Mouse (Mus musculus): ENCODE results near the gene Pou2f1. TPM values are rescaled to one million over a fixed set of nuclear protein-coding genes. Genes with fewer than 3 reads are reported as not detected.

The Pou2f1 gene
- polyA plus RNA-seq, 1 experiment from 2014 or later: 4.9 TPM

DNA sequence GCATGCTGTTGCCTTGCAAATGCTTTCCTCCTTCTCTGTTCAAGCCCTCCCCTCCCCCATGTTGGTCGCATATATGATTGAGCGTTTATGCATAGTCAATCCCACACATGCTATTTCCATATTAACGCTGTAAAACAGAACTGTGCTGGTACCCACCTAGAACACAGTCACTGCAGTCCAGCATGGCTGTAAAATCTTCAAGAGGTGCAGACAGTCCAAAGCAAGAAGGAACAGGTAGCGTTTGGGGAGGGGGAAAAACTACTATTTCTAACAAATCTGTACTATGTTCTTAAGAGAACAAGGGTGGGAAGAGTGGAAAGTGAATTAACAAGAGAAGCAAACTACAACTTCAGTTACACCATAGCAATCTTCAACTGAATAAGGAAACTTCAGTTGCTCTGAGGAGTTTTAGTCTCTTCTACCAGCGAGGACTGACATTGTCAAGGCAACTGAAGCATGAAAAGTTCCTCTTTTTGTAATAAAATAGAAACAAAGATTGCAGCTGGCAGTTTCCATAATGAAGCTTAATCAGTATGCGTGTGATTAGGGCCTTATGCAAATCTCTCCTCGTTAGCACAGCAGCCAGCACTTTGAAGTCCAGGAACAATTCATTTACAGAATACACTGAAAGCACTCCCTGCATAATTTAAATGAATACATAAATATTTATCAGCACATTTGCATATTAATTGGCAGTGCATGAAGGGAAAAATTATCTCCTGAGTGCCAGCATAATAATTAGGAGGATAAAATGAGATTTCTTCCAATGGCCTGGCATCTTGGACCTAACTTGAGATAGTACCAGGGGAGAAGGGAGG, 67.6 kb downstream of the Pou2f1 start:
- H3K4me3 ChIP-seq (ENCODE audit: low read depth, low read length): no peak overlapping the region
- H3K9me3 ChIP-seq (replicated peaks; ENCODE audit: control insufficient read depth, low read length): no peaks in the 10 kb centered on the region
- no peak overlapping the region for H3K4me2 ChIP-seq (ENCODE audit: low read depth, low read length)
- no peak overlapping the region for H3K27ac ChIP-seq (ENCODE audit: low read length)
- no peaks in the 10 kb centered on the region for H3K36me3 ChIP-seq (ENCODE audit: control insufficient read depth, insufficient read depth)
- no peak overlapping the region for H3K9ac ChIP-seq (ENCODE audit: low read depth, low read length)
- ATAC-seq (ENCODE audit: low read depth): no peak
- H3K4me1 ChIP-seq (ENCODE audit: control insufficient read depth, low read depth, low read length): peaks cover 2% of the 10 kb centered on the region
- 40% methylated on average over 7 of the region's 7 CpGs for WGBS (ENCODE audit: insufficient replicate concordance)
- no peaks in the 10 kb centered on the region for H3K27me3 ChIP-seq (ENCODE audit: control insufficient read depth, insufficient read depth, low read depth, low read length)

DNA sequence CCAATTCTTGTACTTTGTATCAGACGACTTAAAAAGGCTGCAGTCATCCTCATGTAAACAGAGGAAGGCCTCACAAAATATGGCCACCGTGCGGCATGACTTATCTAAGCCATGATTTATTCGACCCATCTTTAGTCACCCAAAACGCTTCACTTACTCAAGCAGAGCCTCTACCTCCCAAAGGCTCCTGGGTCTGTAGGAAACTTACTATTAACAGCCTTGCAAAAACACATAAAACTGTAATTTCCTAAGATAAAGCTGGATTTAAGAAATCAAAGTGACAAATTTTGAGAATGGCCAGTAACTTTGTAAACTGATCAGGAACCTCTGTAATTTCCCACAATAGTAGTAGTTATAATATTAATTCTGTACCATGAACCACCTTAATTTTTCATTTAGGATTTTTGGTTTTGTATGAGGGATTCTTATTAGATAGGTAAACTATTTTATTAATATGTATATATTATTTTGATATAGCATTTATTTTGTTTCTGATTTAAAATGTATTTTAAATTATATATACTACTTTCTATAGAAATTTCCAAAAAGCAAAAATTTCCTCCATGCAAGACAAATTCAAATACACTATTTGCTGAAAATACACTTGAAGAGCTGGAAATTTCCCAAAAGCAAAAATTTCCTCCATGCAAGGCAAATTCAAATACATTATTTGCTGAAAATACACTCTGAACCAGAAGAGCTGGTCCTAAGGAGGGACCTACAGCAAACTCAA, 68.4 kb downstream of the Pou2f1 start:
- Histone ChIP-seq H3K9ac (ENCODE audit: low read depth, low read length) (no peak overlapping the region), H3K9me3 (replicated peaks; ENCODE audit: control insufficient read depth, low read length) (no peaks in the 10 kb centered on the region), H3K36me3 (ENCODE audit: control insufficient read depth, insufficient read depth) (no peaks in the 10 kb centered on the region), H3K4me2 (ENCODE audit: low read depth, low read length) (no peak overlapping the region), H3K27me3 (ENCODE audit: control insufficient read depth, insufficient read depth, low read depth, low read length) (no peaks in the 10 kb centered on the region), H3K4me3 (ENCODE audit: low read depth, low read length) (no peak overlapping the region), H3K27ac (ENCODE audit: low read length) (no peak overlapping the region), H3K4me1 (ENCODE audit: control insufficient read depth, low read depth, low read length) (peaks cover 2% of the 10 kb centered on the region)
- 69% methylated on average over 5 of the region's 5 CpGs for WGBS (ENCODE audit: insufficient replicate concordance)
- no peak for ATAC-seq (ENCODE audit: low read depth)

DNA sequence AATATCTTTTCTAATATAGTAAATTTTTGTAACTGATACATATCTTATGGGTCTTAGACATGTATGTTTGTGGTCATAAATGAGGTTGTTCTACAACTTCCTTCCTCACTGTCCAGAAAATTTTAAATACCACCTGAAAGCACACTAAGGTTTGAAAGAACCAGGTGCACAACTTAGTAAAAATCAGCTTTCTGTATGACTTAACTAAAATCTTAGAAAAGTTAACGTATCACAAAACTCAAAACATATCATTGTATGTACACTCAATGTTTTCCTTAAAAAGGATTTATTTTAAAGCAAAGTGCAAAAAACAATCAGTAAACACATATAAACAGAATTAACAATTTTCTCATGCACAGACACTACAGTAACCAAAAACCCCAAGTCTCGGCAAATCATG, 69.6 kb downstream of the Pou2f1 start:
- Histone ChIP-seq H3K27ac (ENCODE audit: low read length) (no peak overlapping the region), H3K9ac (ENCODE audit: low read depth, low read length) (no peak overlapping the region), H3K36me3 (ENCODE audit: control insufficient read depth, insufficient read depth) (no peaks in the 10 kb centered on the region), H3K4me2 (ENCODE audit: low read depth, low read length) (no peak overlapping the region), H3K4me1 (ENCODE audit: control insufficient read depth, low read depth, low read length) (peaks cover 2% of the 10 kb centered on the region), H3K27me3 (ENCODE audit: control insufficient read depth, insufficient read depth, low read depth, low read length) (no peaks in the 10 kb centered on the region), H3K9me3 (replicated peaks; ENCODE audit: control insufficient read depth, low read length) (no peaks in the 10 kb centered on the region), H3K4me3 (ENCODE audit: low read depth, low read length) (no peak overlapping the region)
- no peak for ATAC-seq (ENCODE audit: low read depth)
- 84% methylated on average over 2 of the region's 2 CpGs for WGBS (ENCODE audit: insufficient replicate concordance)

DNA sequence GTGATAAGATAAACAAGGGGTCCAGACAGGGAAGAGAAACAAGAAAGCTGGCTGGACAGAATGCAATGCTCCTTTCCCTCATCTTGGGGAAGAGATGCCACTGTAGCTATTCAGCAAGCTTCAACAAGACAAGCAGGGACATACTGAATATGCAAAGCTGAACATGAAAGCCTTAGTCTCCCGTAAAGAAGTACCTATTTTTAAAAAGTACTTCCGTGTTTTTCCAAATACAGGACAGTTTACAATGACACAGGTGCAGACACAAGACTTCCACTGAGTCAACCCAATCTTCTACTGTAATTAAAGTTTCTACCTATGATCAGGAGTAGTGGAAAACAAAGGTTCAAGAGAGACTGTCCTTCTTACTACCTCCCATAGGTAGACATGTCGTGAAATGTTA, 72.0 kb downstream of the Pou2f1 start:
- no peaks in the 10 kb centered on the region for H3K27me3 ChIP-seq (ENCODE audit: control insufficient read depth, insufficient read depth, low read depth, low read length)
- no peak overlapping the region for H3K9ac ChIP-seq (ENCODE audit: low read depth, low read length)
- no peak overlapping the region for H3K4me3 ChIP-seq (ENCODE audit: low read depth, low read length)
- no peak for ATAC-seq (ENCODE audit: low read depth)
- no peak overlapping the region for H3K27ac ChIP-seq (ENCODE audit: low read length)
- H3K4me1 ChIP-seq (ENCODE audit: control insufficient read depth, low read depth, low read length): peaks cover 2% of the 10 kb centered on the region
- H3K4me2 ChIP-seq (ENCODE audit: low read depth, low read length): no peak overlapping the region
- no peaks in the 10 kb centered on the region for H3K9me3 ChIP-seq (replicated peaks; ENCODE audit: control insufficient read depth, low read length)
- no peaks in the 10 kb centered on the region for H3K36me3 ChIP-seq (ENCODE audit: control insufficient read depth, insufficient read depth)
- 79% methylated on average over 3 of the region's 3 CpGs for WGBS (ENCODE audit: insufficient replicate concordance)

GRCm38 (mm10) chr1:165927507-165928279, 74.8 kb downstream of the Pou2f1 start:
- H3K4me1 ChIP-seq (ENCODE audit: control insufficient read depth, low read depth, low read length): no peaks in the 10 kb centered on the region; the same call in 1 of the 2 replicates
- H3K9ac ChIP-seq (ENCODE audit: low read depth, low read length): no peak overlapping the region
- no peak overlapping the region for H3K4me2 ChIP-seq (ENCODE audit: low read depth, low read length)
- WGBS (ENCODE audit: insufficient replicate concordance): 62% methylated on average over 7 of the region's 7 CpGs
- no peak overlapping the region for H3K4me3 ChIP-seq (ENCODE audit: low read depth, low read length)
- H3K27me3 ChIP-seq (ENCODE audit: control insufficient read depth, insufficient read depth, low read depth, low read length): no peaks in the 10 kb centered on the region
- ATAC-seq (ENCODE audit: low read depth): no peak
- H3K27ac ChIP-seq (ENCODE audit: low read length): no peak overlapping the region
- no peaks in the 10 kb centered on the region for H3K9me3 ChIP-seq (replicated peaks; ENCODE audit: control insufficient read depth, low read length)
- H3K36me3 ChIP-seq (ENCODE audit: control insufficient read depth, insufficient read depth): no peaks in the 10 kb centered on the region

DNA sequence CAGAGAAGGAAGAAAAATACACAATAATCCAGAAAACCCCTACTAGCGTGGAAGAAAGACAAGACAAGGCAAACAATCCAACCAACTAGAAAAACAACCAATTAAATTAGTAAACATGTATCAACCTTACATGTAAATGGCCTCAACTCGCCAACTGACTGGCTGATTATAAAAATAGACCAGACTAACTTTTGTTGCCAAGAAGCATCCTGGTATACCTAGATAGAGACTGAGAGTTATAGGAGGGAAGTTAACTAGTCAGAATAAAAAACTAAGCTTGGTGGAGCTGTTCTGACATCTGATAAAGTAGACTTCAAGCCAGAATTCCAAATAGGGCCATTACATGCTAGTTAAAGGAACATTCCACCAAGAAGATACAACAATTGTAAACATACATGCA, 77.3 kb downstream of the Pou2f1 start:
- Histone ChIP-seq H3K4me2 (ENCODE audit: low read depth, low read length) (no peak overlapping the region), H3K27me3 (ENCODE audit: control insufficient read depth, insufficient read depth, low read depth, low read length) (no peaks in the 10 kb centered on the region), H3K27ac (ENCODE audit: low read length) (no peak overlapping the region), H3K4me3 (ENCODE audit: low read depth, low read length) (no peak overlapping the region), H3K9me3 (replicated peaks; ENCODE audit: control insufficient read depth, low read length) (no peaks in the 10 kb centered on the region), H3K4me1 (ENCODE audit: control insufficient read depth, low read depth, low read length) (no peaks in the 10 kb centered on the region; the same call in 1 of the 2 replicates), H3K9ac (ENCODE audit: low read depth, low read length) (no peak overlapping the region), H3K36me3 (ENCODE audit: control insufficient read depth, insufficient read depth) (no peaks in the 10 kb centered on the region)
- WGBS (ENCODE audit: insufficient replicate concordance): 64% methylated on average over 2 of the region's 2 CpGs
- no peak for ATAC-seq (ENCODE audit: low read depth)

DNA sequence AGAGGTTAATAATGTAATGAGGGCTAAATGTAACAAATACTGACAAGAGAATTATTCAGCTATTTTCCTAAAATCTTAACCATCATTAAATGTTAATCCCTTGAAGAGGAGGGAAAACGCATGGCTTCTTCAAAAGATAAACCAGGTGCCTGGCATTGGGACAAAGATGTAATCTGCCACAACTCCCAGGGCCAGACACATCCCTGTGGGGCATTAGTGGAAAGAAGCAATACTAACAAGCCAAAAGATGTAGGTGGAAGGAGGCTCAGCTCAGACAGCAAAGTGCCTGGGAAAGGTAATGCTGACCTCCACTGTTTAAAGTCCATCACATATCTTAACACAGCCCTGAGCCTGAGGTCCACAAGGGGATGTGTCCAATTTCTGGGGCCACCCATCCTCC, 80.0 kb downstream of the Pou2f1 start:
- WGBS (ENCODE audit: insufficient replicate concordance): 70% methylated on average over 1 of the region's 1 CpGs
- Histone ChIP-seq H3K4me1 (ENCODE audit: control insufficient read depth, low read depth, low read length) (no peaks in the 10 kb centered on the region; the same call in 1 of the 2 replicates), H3K9ac (ENCODE audit: low read depth, low read length) (no peak overlapping the region), H3K4me2 (ENCODE audit: low read depth, low read length) (no peak overlapping the region), H3K4me3 (ENCODE audit: low read depth, low read length) (no peak overlapping the region), H3K27me3 (ENCODE audit: control insufficient read depth, insufficient read depth, low read depth, low read length) (no peaks in the 10 kb centered on the region), H3K27ac (ENCODE audit: low read length) (no peak overlapping the region), H3K9me3 (replicated peaks; ENCODE audit: control insufficient read depth, low read length) (no peaks in the 10 kb centered on the region), H3K36me3 (ENCODE audit: control insufficient read depth, insufficient read depth) (no peaks in the 10 kb centered on the region)
- ATAC-seq (ENCODE audit: low read depth): no peak

DNA sequence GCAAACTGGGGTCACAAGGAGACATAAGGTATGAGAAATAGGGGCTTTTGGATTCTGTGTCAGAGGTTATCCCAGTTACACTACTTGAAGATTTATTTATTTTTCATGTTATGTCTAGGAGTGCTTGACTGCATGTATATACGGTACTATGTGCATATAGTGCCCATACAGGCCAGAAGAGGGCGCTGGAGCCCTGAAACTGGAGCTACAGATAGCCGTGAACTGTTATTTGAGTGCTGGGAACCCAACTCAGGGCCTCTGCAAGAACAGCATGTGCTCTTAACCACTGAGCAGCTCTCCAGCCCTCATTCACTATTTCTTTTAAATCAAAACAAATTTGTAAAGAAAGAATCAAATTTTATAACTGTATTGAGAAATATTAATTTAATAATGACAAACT, 81.5 kb downstream of the Pou2f1 start:
- H3K27me3 ChIP-seq (ENCODE audit: control insufficient read depth, insufficient read depth, low read depth, low read length): no peaks in the 10 kb centered on the region
- 72% methylated on average over 3 of the region's 3 CpGs for WGBS (ENCODE audit: insufficient replicate concordance)
- no peaks in the 10 kb centered on the region; the same call in 1 of the 2 replicates for H3K4me1 ChIP-seq (ENCODE audit: control insufficient read depth, low read depth, low read length)
- H3K4me2 ChIP-seq (ENCODE audit: low read depth, low read length): no peak overlapping the region
- H3K9ac ChIP-seq (ENCODE audit: low read depth, low read length): no peak overlapping the region
- H3K9me3 ChIP-seq (replicated peaks; ENCODE audit: control insufficient read depth, low read length): no peaks in the 10 kb centered on the region
- no peak overlapping the region for H3K27ac ChIP-seq (ENCODE audit: low read length)
- H3K4me3 ChIP-seq (ENCODE audit: low read depth, low read length): no peak overlapping the region
- ATAC-seq (ENCODE audit: low read depth): no peak
- H3K36me3 ChIP-seq (ENCODE audit: control insufficient read depth, insufficient read depth): peaks cover 5% of the 10 kb centered on the region; the same call in 1 of the 2 replicates
